Mouse (Mus musculus): Measurements from ENCODE around the gene Uba52.

DNA sequence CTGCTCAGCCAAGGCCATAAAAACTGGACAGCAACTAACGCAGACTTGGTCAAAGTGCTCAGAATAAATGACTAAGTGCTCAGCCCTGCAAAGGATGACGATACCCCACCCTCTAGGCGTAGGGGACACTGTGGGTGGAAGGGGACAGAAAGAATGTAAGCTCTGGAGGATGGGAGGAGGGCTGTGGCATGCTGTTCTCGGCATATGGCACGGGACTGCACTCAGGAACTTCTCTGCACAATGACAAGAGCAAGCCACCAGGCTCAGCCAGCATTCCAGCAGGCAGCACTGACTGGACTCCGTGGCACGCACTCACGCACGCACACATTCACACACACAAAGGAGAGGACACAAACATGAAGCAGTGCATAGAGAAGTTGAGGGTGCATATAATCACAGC, 50.0 kb downstream of the Uba52 start:
- TF ChIP-seq CTCF (IDR thresholded peaks at IDR 0.05; ENCODE audit: borderline replicate concordance, insufficient read depth, low read length) = no peak
- no peak; the same call in 1 of the 2 replicates for TF ChIP-seq POLR2A (IDR thresholded peaks at IDR 0.05; ENCODE audit: low read depth, low read length)
